Mouse (Mus musculus): Measurements from ENCODE around the gene Car5a. TPM values are rescaled to one million over a fixed set of nuclear protein-coding genes. Genes with fewer than 3 reads are reported as not detected.

Gene Car5a
- total RNA-seq, 2 experiments from 2014 or later = not detected

GRCm38 (mm10) chr8:121911400-121911799 lies 33.3 kb downstream of the Car5a start:
- intact Hi-C loops (cut with DNase I; ENCODE audit: low total_unique reads) = loop anchor here (2.0 kb wide), 1 partner anchor 39 kb away; no protein-coding TSS in a partner anchor
- no peak for DNase-seq

GRCm38 (mm10) chr8:121909663-121910062 lies 35.0 kb downstream of the Car5a start:
- intact Hi-C loops (cut with DNase I; ENCODE audit: low total_unique reads) = loop anchor here (2.0 kb wide), 2 partner anchors 37 to 59 kb away; no protein-coding TSS in a partner anchor

GRCm38 (mm10) chr8:121909148-121909541 lies 35.6 kb downstream of the Car5a start:
- no peak for DNase-seq
- intact Hi-C loops (cut with DNase I; ENCODE audit: low total_unique reads) = loop anchor here (2.0 kb wide), 1 partner anchor 58 kb away; no protein-coding TSS in a partner anchor

More at GRCm38 (mm10) chr8:121909663-121910062, 35.0 kb downstream of the Car5a start:
- DNase-seq = peak; percentile 73

- DNase-seq = no peak
- intact Hi-C loops (cut with DNase I; ENCODE audit: low total_unique reads) = loop anchor here (2.0 kb wide), 1 partner anchor 58 kb away; no protein-coding TSS in a partner anchor
These were observed 36.1 kb downstream of the Car5a start for GRCm38 (mm10) chr8:121908378-121909147.

- peak; percentile 98 for DNase-seq
- intact Hi-C loops (cut with DNase I; ENCODE audit: low total_unique reads) = loop anchor here (2.0 kb wide), 1 partner anchor 57 kb away; no protein-coding TSS in a partner anchor
These were observed 37.0 kb downstream of the Car5a start, which contains the start of gene Slc7a5 for GRCm38 (mm10) chr8:121907587-121908248. Gene Slc7a5 (minus strand): TSS chr8:121907694.

- DNase-seq = no peak
- intact Hi-C loops (cut with DNase I; ENCODE audit: low total_unique reads) = no loop called here
These were observed 37.9 kb downstream of the Car5a start for GRCm38 (mm10) chr8:121906542-121907512.

- no peak for DNase-seq
- intact Hi-C loops (cut with DNase I; ENCODE audit: low total_unique reads) = no loop called here
These were observed 38.8 kb downstream of the Car5a start for GRCm38 (mm10) chr8:121905864-121906263.

- intact Hi-C loops (cut with DNase I; ENCODE audit: low total_unique reads) = no loop called here
These were observed 39.3 kb downstream of the Car5a start for GRCm38 (mm10) chr8:121905420-121905819.

GRCm38 (mm10) chr8:121904999-121905398 lies 39.7 kb downstream of the Car5a start:
- no peak for DNase-seq
- intact Hi-C loops (cut with DNase I; ENCODE audit: low total_unique reads) = no loop called here

More at GRCm38 (mm10) chr8:121905420-121905819, 39.3 kb downstream of the Car5a start:
- no peak for DNase-seq

- no peak for DNase-seq
- intact Hi-C loops (cut with DNase I; ENCODE audit: low total_unique reads) = no loop called here
These were observed 40.7 kb downstream of the Car5a start for GRCm38 (mm10) chr8:121903977-121904376.

GRCm38 (mm10) chr8:121901498-121902236 lies 43.0 kb downstream of the Car5a start:
- intact Hi-C loops (cut with DNase I; ENCODE audit: low total_unique reads) = no loop called here

GRCm38 (mm10) chr8:121899180-121900044 lies 45.3 kb downstream of the Car5a start:
- no peak for DNase-seq
- intact Hi-C loops (cut with DNase I; ENCODE audit: low total_unique reads) = no loop called here

More at GRCm38 (mm10) chr8:121901498-121902236, 43.0 kb downstream of the Car5a start:
- DNase-seq = peak; percentile 60

- intact Hi-C loops (cut with DNase I; ENCODE audit: low total_unique reads) = no loop called here
- peak; percentile 84 for DNase-seq
These were observed 46.2 kb downstream of the Car5a start for GRCm38 (mm10) chr8:121898401-121898931.

- intact Hi-C loops (cut with DNase I; ENCODE audit: low total_unique reads) = no loop called here
- DNase-seq = no peak
These were observed 46.8 kb downstream of the Car5a start for GRCm38 (mm10) chr8:121897871-121898381.

GRCm38 (mm10) chr8:121897205-121897604 lies 47.5 kb downstream of the Car5a start:
- no peak for DNase-seq
- intact Hi-C loops (cut with DNase I; ENCODE audit: low total_unique reads) = no loop called here

GRCm38 (mm10) chr8:121896476-121897145 lies 48.1 kb downstream of the Car5a start:
- no peak for DNase-seq
- intact Hi-C loops (cut with DNase I; ENCODE audit: low total_unique reads) = no loop called here

- no peak for DNase-seq
- intact Hi-C loops (cut with DNase I; ENCODE audit: low total_unique reads) = no loop called here
These were observed 48.8 kb downstream of the Car5a start for GRCm38 (mm10) chr8:121895910-121896309.
